Mouse (Mus musculus): Measurements from ENCODE around the gene Acox2. TPM values are rescaled to one million over a fixed set of nuclear protein-coding genes. Genes with fewer than 3 reads are reported as not detected.

Acox2 gene
- polyA plus RNA-seq, 1 experiment from 2014 or later: not detected

DNA sequence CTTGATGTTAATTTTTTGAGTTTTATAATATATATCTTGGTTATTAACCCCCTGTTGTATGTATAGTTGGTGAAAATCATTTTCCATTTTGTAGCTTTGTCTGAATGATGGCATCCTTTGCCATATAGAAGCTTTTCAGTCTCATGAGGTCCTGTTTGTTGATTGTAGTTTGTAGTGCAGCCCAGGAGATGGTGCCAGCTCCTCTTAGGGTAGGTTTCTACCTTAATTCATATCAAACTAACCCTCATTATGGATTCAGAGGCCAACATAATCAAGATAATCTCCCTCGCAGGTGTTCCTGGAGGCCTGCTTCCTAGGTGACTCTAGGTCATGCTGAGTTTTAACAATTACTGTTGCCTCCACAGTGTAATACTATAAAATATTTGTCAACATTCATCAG lies 3.1 kb upstream of the Acox2 start:
- no peak for ATAC-seq (ENCODE audit: low read depth)
- 66% methylated on average over 1 of the region's 1 CpGs for WGBS

DNA sequence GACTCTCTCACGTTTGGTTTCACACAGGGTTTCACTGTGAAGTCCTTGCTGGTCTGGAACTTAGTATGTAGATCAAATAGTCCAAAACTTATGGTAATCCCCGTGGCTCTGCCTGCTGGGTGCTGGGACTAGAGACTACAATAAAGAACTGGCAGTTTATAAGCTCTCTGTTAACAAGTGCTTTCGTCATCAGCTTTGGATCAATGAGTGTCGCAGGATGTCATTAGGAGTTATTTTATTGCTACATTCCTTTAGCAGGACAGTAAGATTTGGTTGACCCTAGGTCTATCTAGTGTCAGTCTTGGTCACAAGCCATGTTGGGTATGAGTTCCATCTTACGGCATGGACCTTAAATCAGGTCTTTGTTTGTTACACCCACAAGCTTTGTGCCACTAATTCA lies 1.1 kb upstream of the Acox2 start:
- 81% methylated on average over 5 of the region's 5 CpGs for WGBS
- H3K4me2 ChIP-seq: no peak overlapping the region
- no peak overlapping the region for H3K9ac ChIP-seq
- H3K9me3 ChIP-seq: no peaks in the 10 kb centered on the region
- H3K4me3 ChIP-seq: no peak overlapping the region
- H3K36me3 ChIP-seq: no peaks in the 10 kb centered on the region
- no peaks in the 10 kb centered on the region for H3K4me1 ChIP-seq (replicated peaks)
- H3K27ac ChIP-seq (replicated peaks): no peak overlapping the region
- ATAC-seq (ENCODE audit: low read depth): no peak
- H3K27me3 ChIP-seq: no peaks in the 10 kb centered on the region

More for the DNA sequence above, 3.1 kb upstream of the Acox2 start:
- H3K27ac ChIP-seq (replicated peaks): no peak overlapping the region
- H3K27me3 ChIP-seq: no peaks in the 10 kb centered on the region
- no peak overlapping the region for H3K4me2 ChIP-seq
- H3K4me3 ChIP-seq: no peak overlapping the region
- H3K9ac ChIP-seq: no peak overlapping the region
- no peaks in the 10 kb centered on the region for H3K36me3 ChIP-seq
- H3K4me1 ChIP-seq (replicated peaks): no peaks in the 10 kb centered on the region
- H3K9me3 ChIP-seq: no peaks in the 10 kb centered on the region

DNA sequence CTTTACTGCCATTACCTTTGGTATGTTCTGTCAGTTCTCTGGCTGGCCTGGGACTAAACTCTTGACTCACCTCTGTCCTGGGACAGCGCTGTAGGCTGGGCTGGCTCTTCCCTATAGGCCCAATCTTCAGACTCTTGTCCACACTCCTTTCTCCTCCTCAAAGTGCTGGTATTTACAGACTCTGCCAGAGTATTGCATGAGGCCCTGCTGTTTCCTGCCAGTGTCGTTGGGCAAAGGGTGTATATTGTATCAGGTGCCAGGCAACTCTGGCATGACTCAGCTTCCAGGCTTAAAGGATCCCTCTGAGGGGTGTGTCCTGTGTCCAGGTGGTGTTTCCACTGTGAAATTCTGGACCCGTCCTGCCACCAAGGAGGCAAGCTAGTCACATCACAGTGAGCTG lies 401 bp downstream of the Acox2 start:
- no peak overlapping the region for H3K9ac ChIP-seq
- H3K27ac ChIP-seq (replicated peaks): no peak overlapping the region
- H3K4me2 ChIP-seq: no peak overlapping the region
- WGBS: 71% methylated on average over 3 of the region's 3 CpGs
- no peaks in the 10 kb centered on the region for H3K9me3 ChIP-seq
- no peak for ATAC-seq (ENCODE audit: low read depth)
- no peak overlapping the region for H3K4me3 ChIP-seq
- H3K4me1 ChIP-seq (replicated peaks): no peaks in the 10 kb centered on the region
- H3K36me3 ChIP-seq: no peaks in the 10 kb centered on the region
- no peaks in the 10 kb centered on the region for H3K27me3 ChIP-seq

DNA sequence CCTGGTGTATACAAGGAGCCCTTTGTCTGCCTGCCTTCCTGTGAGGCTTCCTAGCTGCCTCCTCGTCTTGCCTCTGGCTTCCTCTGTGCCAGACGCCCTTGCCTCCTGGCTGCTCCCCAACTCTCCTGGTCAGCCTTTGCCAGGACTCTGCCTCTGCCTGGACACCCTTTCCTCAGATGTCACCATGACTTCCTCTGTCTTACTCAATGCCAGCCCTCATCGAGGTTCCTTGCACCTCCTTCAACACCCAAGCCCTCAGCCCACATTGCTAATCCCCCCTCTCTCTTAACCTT lies 872 bp downstream of the Acox2 start:
- 45% methylated on average over 3 of the region's 3 CpGs for WGBS
- Histone ChIP-seq H3K27me3 (no peaks in the 10 kb centered on the region), H3K36me3 (no peaks in the 10 kb centered on the region), H3K4me3 (no peak overlapping the region), H3K4me2 (no peak overlapping the region), H3K9ac (no peak overlapping the region), H3K9me3 (no peaks in the 10 kb centered on the region), H3K27ac (replicated peaks) (no peak overlapping the region), H3K4me1 (replicated peaks) (no peaks in the 10 kb centered on the region)
- ATAC-seq (ENCODE audit: low read depth): no peak

DNA sequence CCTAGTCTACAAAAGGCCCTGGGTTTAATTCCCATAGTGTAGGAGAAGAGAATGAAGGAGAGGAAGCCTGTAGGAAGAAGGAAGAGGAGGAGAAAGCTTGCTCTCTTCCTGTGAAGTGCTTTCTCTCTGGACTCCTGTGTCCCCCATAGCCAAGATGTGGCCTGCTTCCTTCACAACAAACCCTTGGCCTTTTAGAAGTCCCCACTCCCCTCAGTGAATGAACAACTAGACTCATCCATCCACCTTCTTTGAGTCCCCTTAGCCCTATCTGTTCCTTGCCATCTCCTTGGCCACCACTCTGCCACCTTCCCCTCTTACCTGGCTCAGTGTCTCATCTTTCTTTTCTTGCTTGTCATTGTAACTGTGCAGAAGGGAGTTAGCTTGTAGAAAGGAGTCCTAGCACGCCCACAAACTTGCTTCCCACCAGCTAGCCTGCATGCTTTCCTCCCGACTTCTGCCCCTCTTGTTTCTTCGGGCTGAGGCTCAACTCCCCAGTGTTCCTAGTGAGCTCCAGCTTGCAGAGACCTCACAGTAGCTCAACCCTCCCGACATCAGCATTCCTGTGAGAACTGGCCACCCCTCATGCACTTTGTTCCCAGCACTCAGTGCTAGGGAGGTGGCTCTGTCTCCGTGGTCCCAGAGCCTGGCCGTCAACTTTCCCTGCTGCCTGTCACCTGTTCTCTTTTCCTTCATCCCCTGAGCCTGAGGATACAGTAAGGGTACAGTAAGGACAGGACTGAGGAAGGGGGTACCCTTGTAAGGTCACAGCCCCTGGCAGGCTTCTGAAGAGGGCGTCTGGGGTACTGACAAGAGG lies 1.4 kb downstream of the Acox2 start:
- Histone ChIP-seq H3K4me2 (no peak overlapping the region), H3K27me3 (no peaks in the 10 kb centered on the region), H3K4me3 (no peak overlapping the region), H3K4me1 (replicated peaks) (no peaks in the 10 kb centered on the region), H3K9ac (no peak overlapping the region), H3K36me3 (no peaks in the 10 kb centered on the region), H3K27ac (replicated peaks) (no peak overlapping the region), H3K9me3 (no peaks in the 10 kb centered on the region)
- no peak for ATAC-seq (ENCODE audit: low read depth)
- 51% methylated on average over 7 of the region's 7 CpGs for WGBS

DNA sequence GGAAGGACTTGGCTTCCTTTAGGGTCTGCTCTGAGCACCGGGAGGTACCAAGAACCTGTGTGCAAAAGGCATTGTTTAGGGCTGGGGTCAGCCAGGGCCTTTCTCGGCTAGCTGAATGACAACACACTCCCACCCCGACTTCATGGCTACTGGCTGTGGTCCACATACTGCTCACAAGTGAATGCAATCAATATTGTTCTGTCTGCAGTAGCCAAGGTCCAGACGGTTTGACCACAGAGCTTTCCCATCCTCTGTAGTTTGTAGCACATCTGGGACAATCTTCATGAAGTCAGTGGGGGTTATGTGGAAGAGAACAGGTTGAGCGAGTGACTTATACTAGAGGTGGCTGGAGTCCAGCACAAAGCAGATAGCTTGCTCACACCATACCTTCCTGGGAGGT lies 2.3 kb downstream of the Acox2 start:
- WGBS: 76% methylated on average over 5 of the region's 5 CpGs

DNA sequence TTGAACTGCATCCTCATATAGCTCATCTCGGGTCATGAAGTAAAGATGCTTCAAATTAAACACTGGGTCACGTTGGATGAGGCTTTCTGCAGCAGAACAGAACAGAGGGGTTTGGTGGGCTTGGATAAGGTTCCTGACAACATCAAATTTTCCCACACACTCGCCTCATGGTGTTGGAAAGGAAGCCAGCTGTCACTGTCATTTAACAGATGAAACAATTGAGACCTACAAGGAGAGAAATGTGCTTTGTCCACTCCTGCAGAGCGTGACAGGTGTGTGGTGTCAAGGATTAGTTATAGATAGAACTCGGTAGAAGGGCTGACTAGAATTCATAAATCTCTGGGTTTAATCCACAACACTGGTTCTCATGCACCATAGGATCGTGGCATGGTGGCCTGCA lies 3.1 kb downstream of the Acox2 start:
- no peaks in the 10 kb centered on the region for H3K9me3 ChIP-seq
- no peak overlapping the region for H3K4me2 ChIP-seq
- H3K4me3 ChIP-seq: no peak overlapping the region
- H3K9ac ChIP-seq: no peak overlapping the region
- H3K36me3 ChIP-seq: no peaks in the 10 kb centered on the region
- WGBS: 70% methylated on average over 6 of the region's 6 CpGs
- no peaks in the 10 kb centered on the region for H3K27me3 ChIP-seq
- no peak for ATAC-seq (ENCODE audit: low read depth)
- no peaks in the 10 kb centered on the region for H3K4me1 ChIP-seq (replicated peaks)
- no peak overlapping the region for H3K27ac ChIP-seq (replicated peaks)

More for the DNA sequence above, 2.3 kb downstream of the Acox2 start:
- H3K9me3 ChIP-seq: no peaks in the 10 kb centered on the region
- H3K4me1 ChIP-seq (replicated peaks): no peaks in the 10 kb centered on the region
- H3K27me3 ChIP-seq: no peaks in the 10 kb centered on the region
- ATAC-seq (ENCODE audit: low read depth): no peak
- H3K36me3 ChIP-seq: no peaks in the 10 kb centered on the region
- H3K4me3 ChIP-seq: no peak overlapping the region
- no peak overlapping the region for H3K9ac ChIP-seq
- no peak overlapping the region for H3K27ac ChIP-seq (replicated peaks)
- no peak overlapping the region for H3K4me2 ChIP-seq

DNA sequence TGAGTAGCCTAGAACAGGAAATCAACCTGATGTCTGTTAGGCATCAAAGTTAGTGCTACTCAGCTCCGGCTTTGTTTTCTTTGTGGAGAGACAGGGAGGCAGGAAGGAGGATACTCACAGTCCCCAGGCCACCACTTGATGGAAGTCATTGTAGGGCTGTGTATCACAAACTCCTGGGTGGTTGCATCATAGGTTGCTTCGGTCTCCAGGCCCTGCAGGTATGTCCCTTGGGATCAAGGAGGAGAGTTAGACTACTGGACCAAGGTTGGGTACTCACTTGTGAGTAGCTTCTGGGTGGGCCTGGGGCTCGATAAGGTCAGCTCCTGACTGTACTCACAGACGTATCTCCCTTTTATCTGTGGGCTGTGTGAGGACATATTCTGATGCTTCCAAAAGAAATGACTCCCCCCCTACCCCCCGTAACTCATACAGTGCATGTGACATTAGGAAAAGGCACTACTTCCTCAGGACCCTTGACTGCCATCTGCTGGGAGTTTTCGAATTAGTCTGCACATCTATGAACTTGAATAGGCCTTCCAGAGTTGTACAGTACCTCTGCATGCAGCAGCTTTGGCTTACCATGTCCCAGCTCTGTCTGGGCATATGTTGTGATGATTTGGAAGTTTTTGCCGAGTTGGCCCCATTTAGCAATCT lies 4.0 kb downstream of the Acox2 start:
- Histone ChIP-seq H3K27ac (replicated peaks) (no peak overlapping the region), H3K4me2 (no peak overlapping the region), H3K9me3 (no peaks in the 10 kb centered on the region), H3K4me3 (no peak overlapping the region), H3K36me3 (no peaks in the 10 kb centered on the region), H3K9ac (no peak overlapping the region), H3K27me3 (no peaks in the 10 kb centered on the region), H3K4me1 (replicated peaks) (no peaks in the 10 kb centered on the region)
- 73% methylated on average over 7 of the region's 7 CpGs for WGBS
- ATAC-seq (ENCODE audit: low read depth): peak; percentile 41

DNA sequence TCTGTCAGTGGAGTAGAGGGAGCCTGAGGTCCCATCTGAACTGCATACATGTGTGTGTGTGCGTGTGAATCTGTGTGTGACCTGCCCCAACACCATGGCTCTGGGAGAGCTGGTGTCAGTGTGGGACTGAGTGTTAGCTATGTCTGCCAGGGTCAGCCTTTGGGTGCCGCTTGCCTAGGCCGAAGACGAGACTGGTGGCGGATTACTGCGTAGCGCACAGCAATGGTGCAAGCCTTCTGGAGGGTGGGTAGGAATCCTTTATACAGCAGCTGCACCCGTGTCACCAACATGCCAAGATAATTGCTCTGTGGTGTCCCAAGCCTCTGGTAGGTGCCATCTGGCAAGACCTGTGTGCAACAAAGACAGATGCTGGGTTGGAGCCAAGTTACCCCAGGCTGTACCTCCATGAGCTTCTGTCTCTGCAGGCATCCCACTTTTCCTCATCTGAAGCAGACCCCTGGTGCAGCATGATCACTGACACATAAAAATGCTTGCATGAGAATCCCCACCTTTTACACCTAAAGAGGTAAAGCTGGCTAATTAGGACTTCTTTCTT lies 7.7 kb downstream of the Acox2 start:
- no peak for ATAC-seq (ENCODE audit: low read depth)
- WGBS: 88% methylated on average over 8 of the region's 8 CpGs
- H3K9ac ChIP-seq: no peak overlapping the region
- no peaks in the 10 kb centered on the region for H3K4me1 ChIP-seq (replicated peaks)
- H3K27me3 ChIP-seq: no peaks in the 10 kb centered on the region
- no peak overlapping the region for H3K4me3 ChIP-seq
- H3K36me3 ChIP-seq: no peaks in the 10 kb centered on the region
- H3K27ac ChIP-seq (replicated peaks): no peak overlapping the region
- H3K9me3 ChIP-seq: no peaks in the 10 kb centered on the region
- H3K4me2 ChIP-seq: no peak overlapping the region

DNA sequence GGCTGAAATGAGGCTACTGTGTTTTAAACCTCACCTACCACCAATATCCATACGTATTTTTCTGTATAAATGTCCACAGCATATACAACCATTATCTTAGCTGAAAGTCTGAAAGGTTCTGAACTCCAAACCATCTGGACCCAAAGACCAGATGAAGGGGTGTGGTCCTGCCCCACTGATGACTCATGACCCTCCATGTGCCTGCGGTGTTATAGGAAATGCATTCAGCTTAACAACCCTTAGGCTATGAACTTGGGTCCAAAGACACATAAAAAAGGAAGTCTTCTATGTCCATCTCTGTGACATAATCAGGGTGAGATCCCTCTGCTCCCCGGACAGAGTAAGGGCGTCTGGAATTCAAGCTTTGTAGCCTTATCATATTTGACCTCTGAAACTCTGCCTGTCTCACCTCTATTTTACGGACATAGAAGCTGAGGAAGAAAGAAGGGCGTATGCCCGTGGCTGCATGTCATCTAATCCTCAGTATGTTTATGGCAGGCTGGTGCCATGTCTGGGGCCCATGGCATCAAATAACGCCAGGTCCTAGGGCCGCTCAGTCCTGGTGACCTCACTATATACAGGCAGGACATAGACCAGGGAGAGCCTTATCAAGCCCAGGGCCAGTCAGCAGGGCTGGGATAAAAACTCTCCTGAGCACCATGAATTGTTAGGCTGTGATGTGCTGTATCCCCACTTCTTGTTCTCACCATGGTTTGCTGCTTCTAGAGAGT lies 8.8 kb downstream of the Acox2 start:
- ATAC-seq (ENCODE audit: low read depth): no peak
- Histone ChIP-seq H3K4me3 (no peak overlapping the region), H3K27ac (replicated peaks) (no peak overlapping the region)

DNA sequence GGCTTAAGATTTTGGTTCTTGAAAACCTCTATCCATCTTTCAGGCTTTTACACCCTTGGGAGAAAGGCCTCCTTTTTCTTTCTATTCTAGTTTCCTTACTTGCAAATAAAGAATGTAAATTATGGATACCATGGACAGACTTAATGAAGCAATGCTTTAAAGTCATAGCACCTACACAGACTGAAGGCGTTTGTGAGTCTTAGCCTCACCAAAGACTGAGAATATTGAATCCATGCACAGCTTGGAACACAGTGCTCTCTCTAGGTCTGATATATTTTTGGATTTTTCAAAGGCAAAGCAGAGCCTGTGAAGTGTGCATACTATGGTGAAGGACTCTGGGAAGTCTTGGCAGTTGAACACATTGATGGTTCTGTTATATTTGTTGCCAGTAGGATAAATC lies 9.9 kb downstream of the Acox2 start:
- H3K9ac ChIP-seq: no peak overlapping the region
- no peak overlapping the region for H3K4me3 ChIP-seq
- H3K4me2 ChIP-seq: no peak overlapping the region
- no peak overlapping the region for H3K27ac ChIP-seq (replicated peaks)
- H3K27me3 ChIP-seq: no peaks in the 10 kb centered on the region
- no peaks in the 10 kb centered on the region for H3K36me3 ChIP-seq
- WGBS: 92% methylated on average over 1 of the region's 1 CpGs
- no peaks in the 10 kb centered on the region for H3K4me1 ChIP-seq (replicated peaks)
- ATAC-seq (ENCODE audit: low read depth): no peak
- no peaks in the 10 kb centered on the region for H3K9me3 ChIP-seq

More for the DNA sequence above, 8.8 kb downstream of the Acox2 start:
- H3K9ac ChIP-seq: no peak overlapping the region
- H3K27me3 ChIP-seq: no peaks in the 10 kb centered on the region
- H3K36me3 ChIP-seq: no peaks in the 10 kb centered on the region
- no peaks in the 10 kb centered on the region for H3K9me3 ChIP-seq
- no peaks in the 10 kb centered on the region for H3K4me1 ChIP-seq (replicated peaks)
- WGBS: 85% methylated on average over 9 of the region's 9 CpGs
- H3K4me2 ChIP-seq: no peak overlapping the region

DNA sequence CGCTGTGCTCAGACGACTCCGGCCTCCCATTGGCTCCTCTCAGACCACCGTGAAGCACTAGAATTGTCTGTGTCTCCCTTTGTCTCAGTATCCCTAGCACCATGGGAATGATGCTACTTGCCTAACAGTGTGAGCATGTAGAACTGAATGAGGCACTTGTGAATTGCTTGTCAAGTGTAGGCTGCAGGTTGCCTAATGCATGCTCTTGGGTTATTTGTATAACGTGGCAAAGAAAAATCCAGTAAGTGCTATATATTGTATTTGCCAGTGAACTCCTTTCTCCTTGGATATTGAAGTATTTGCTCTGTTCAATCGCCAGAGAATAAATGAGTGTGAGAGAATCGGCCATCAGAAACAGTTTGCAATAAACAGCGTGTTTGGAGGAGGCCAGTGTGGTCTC lies 12.3 kb downstream of the Acox2 start:
- Histone ChIP-seq H3K27ac (replicated peaks) (no peak overlapping the region), H3K9ac (no peak overlapping the region), H3K4me2 (no peak overlapping the region), H3K36me3 (no peaks in the 10 kb centered on the region), H3K27me3 (no peaks in the 10 kb centered on the region), H3K4me1 (replicated peaks) (no peaks in the 10 kb centered on the region), H3K9me3 (no peaks in the 10 kb centered on the region), H3K4me3 (no peak overlapping the region)
- WGBS: 79% methylated on average over 8 of the region's 8 CpGs
- ATAC-seq (ENCODE audit: low read depth): no peak

Measured in neural tube, embryonic 13.5 days (tissue).